Mouse (Mus musculus) layer of hippocampus, adult 9-10 months (tissue): ENCODE measurements around the gene Crebrf.

Experiments used
- DNase-seq: peaks from one replicate; pipeline ENCODE4 v3.0.0; 2022; ENCODE audit warnings: low spot score

Crebrf gene

GRCm38 (mm10) chr17:26779471-26779870, 64.0 kb downstream of the Crebrf start:
- no peak for DNase-seq

DNA sequence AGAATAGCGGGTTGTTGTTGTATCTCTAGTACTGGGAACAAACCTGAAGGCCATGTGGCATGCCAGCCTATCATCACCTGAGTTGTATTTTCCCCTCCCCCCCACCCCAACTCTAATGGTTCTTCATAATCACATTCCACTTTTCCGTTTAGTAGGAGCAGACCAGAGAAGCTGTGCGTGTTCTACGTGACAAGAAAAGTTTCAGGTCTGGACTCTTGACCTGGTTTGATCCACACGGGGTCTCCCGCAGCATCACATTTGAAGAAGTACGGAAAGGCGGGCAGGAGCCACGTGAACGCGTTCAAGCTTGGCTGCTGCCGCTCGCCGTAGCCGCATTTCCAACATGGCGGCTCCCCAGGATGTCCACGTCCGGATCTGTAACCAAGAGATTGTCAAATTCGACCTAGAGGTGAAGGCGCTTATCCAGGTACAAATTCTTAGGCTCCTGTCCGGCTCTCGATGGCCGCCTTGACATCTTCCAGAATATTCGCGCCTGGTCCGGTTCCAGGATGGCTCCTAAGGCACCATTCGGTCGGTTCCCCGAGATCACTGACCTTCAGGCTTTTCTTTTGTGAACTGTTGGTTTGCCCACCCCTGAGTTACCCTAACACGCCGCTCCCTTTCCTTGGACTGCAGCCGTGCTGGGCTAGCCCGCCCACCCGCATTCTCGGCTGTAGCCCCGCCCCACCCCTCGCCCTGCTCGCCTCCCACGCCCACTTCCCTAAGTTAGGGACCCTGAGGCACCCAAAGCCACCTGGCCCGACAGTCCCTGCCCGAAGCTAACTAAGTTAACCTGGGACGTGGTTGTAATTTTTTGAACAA, 65.5 kb downstream of the Crebrf start, which contains the start of gene Bnip1:
Gene Bnip1 (plus strand): TSS at position 317 of the 822 bp plus-strand sequence.
- DNase-seq, result peak; percentile 48

DNA sequence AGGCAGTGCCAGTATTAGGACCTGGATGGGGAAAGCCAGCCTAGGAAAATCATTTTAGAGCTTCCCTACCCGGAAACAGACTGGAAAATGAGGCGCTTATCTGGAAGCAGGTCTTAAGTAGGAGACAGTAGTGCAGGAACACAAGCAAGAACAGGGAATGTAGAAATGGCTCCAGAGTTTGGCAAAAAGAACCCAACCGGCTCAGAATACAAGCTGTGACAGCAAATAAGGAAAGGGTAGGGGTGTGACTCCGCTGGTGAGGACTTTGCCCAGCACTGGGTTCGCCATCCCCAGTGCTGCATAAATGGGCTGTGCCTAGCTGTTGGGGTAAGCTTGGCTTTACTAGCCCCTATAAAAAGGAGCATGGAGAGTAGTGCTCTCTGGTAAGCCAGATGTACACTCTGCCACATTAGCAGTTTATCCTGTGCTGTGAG, 66.2 kb downstream of the Crebrf start:
- DNase-seq, result no peak

DNA sequence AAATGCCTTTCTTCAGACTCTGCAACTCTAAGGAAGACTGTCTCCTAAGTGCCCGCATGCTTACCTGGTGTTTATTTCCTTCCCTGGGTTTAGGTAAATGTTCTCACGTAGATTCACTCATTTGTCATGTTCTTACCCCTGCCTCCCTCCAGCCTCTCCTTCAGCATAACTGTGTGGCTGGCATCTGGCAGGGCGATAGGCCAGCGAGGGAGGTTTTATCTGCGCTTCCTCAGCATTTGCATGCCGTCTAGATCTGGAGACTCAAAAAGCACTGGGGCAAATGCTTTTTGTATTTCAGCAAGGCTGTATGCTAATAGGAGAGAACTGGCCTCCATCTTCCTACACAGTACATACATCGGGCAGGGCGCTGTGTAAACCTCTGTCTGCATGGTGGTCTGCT, 69.1 kb downstream of the Crebrf start:
- DNase-seq, result no peak

DNA sequence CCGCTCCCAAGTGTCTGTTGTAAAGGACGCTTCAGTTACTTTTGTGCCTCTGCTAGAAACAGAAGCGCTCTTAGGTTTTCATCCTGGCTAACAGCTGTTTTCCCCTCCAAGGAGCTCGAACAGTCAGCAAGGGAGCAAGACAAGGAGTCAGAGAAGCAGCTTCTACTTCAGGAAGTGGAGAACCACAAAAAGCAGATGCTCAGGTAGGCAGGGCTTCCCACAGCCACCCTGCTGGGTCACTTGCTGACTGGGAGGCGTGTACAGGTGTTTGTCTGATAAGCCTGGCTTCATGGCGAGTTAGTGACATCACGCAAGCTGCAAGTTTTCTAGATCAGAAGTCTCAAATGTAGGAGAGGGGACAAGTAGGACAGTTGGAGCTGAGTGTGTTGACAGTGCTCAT, 71.1 kb downstream of the Crebrf start:
- DNase-seq, result no peak

DNA sequence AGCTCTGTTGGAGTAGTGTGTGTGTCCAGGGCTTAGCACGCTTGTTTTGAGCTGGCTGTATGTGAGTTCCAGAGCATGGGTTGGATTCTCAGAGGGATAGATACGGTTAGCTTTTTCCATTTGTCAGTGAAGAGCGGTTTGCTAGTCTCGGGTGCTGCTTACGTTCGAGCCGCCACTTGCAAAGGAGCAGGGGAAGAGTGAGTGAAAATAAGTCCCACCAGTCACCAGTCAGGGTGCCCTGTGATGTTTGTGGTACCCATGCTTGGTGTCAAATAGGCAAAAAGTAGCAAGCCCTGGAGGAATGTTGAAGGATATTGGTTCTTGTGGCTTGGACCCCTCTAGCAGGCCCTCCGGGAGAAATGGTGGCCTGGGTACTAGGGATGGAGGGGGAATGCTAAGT, 73.5 kb downstream of the Crebrf start:
- no peak for DNase-seq

GRCm38 (mm10) chr17:26789460-26790268, 74.2 kb downstream of the Crebrf start:
- no peak for DNase-seq

DNA sequence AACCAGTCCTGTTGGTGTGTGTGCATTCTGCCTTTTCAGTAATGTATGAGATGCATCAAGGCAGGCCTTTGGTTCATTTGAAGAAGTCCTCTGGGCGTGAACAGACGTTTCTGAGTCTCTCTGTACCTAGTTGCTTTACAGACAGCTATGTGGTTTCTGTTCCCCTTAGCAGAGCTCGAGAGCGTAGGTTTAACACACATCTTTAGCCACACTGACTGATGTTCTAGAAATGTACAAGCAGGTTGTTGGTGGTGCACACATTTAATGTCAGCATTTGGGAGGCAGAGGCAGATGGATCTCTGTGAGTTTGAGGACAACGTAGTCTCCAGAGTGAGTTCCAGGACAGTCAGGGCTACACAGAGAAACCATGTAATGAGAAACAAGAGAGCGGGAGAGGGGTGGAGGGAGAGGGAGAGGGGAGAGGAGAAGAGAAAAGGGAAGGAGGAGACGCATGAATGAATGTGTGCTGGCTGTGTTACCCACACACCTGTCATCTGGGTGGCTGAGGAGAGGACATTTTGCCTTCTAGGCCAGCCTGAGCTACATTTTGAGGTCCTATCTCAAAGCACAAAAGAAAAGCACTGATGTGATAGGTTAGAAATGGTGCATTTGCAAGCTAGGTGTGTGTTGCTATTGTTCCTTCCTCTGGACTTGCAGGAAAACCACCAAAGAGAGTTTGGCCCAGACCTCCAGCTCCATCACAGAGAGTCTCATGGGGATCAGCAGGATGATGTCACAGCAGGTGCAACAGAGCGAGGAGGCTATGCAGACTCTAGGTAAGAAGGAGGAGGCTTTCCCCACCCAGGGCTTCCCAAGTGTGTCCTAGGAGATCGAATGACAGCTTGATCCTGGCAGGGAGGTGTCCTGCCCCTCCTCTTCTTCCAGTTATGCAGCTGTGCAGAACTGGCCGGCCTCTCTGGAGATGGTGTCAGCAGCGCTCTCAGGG, 75.1 kb downstream of the Crebrf start:
- no peak for DNase-seq

DNA sequence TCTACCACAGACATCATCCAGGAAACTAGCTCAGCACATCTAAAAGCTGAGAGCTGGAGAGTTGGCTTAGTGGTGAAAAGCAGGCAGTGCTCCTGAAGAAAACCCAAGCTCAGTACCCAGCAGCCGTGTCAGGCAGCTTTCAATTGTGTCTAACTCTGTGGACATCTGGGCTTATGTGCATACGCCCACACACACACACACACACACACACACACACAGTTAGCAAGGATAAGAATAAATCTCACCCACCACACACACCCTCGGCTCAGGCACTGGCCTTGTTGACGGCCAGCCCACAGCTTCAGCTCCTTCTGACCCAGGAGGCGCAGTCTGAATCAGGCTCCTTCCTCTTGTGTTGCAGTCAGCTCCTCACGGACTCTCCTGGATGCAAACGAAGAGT, 76.1 kb downstream of the Crebrf start:
- no peak for DNase-seq

DNA sequence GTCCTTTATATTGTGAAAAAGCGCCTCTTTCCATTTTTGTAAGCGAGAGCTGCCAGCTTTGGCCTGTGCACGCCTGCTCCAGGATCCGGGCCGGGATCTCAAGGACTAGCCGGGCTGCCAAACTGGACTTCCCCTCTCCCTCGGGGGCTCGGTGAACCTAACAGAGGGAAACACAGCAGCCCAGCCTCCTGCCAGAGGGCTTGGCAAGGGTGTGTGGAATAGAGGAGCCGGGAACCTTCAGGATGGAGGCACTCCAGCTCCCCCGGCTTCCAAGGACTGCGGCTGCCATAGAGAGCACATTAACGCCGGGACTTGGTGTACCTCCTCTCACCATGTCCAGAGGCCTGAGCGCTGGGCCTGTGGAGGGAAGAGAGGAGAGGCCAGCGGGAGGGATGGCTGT, 76.6 kb downstream of the Crebrf start:
- DNase-seq, result no peak

GRCm38 (mm10) chr17:26793068-26793765, 77.8 kb downstream of the Crebrf start:
- DNase-seq, result no peak

GRCm38 (mm10) chr17:26794744-26795143, 79.3 kb downstream of the Crebrf start:
- no peak for DNase-seq

DNA sequence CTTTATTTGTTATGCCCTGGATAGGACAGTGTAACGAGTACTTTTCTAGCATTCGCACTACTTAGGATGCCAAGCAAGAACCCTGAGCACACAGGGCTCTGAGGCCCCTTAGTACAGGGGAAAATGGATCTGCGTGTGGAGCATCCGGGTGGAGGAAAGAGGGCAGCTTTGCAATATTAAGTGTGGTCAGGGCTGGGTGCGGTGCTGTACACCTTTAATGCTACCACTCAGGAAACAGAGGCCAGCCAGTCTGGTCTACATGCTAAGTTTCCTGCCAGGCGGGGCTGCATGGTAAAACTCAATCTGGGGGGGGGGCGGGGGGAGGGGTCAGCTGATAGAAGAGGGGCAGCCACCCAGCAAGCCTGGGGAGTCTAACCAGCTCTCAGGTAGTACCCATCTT, 79.9 kb downstream of the Crebrf start:
- no peak for DNase-seq

DNA sequence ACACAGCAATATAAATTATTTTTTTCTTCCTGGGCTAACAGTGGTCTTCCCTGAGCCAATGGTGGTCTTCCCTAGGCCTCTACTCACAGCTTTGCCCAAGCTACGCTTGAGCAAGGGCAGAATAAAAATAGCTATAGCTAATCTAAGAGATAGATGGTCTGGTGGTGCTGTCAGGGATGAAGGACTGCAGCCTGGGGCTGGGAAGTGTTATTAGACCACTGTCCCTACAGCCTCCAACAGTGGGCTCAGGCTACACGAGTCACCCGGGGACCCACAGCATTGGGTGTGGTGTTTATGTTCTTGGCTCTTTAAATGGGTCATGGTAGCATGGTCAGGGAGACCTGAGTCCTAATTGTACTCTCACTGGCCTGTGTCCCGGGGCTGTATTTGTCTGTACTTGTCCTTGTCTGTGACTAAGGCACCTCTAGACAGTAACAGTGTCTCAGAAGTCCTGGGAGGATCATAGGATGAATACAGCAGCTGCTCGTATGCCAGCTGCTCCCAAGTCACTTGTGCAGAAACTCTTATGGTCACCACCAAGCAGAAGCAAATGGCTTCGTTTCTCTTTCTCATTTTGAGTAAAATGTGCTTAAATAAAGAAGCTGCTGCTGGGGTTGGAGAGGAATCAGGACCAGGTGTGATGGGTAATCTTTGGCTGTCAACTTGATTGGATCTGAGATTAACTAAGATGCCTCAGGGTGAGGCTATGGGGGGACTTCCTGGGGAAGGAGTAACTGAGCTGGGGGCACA, 82.1 kb downstream of the Crebrf start:
- DNase-seq, result no peak

DNA sequence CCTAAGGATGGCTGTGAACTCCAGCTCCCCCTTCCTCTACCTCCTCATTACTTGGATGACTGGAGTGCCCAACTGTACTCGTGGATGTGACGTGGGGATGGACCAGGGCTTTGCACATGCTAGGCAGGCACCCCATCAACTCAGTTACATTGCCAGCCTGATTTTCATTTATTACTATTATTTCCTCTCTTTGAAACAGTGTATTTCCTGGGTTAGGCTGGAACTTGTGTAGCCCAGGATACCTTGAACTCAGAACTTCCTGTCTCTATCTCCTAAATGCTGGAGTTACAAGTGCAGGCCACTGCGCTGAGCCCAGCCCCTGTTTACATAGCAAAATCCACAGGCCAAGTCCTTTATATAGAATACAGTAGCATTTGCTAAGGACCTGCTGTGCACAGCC, 87.4 kb downstream of the Crebrf start:
- DNase-seq, result no peak

GRCm38 (mm10) chr17:26812607-26813006, 97.2 kb downstream of the Crebrf start:
- DNase-seq, result no peak

GRCm38 (mm10) chr17:26813497-26813896, 98.0 kb downstream of the Crebrf start:
- DNase-seq, result no peak

DNA sequence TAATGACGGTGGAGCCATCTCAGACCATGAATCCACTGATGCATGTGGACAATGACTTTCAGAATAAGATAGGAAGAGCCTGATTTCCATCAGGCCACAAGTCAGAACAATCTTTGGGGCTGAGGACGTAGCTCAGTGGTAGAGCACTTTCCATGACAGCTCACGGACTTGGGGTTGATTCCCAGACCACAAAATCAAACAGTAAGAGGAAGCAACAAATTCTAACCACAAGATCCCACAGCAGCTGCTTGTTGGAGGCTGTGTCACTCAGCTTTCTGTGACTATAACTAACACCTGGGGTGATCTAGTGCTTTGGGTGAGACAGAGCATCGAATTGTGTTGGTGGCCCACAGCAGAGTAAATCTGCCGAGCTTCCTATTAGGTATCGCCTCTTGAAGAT, 101.4 kb downstream of the Crebrf start:
- DNase-seq, result no peak

DNA sequence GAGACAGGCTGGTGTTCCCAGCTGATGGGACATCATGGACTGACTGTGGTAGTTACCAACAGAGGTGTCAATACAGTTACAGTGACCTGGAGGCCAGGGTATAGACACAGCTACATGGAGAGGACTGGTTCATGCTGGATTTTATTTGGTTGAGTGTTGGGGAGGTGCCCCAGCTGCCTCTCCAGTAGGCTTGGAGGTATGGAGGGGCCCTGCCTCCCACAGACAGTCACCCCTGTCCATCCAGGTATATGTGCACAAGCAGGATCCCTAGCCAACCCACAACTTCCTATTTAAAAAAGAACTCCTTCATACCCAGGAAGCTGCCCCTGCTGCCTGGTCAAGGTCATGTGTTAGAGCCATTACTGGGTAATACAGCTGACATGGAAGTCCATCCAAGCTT, 102.3 kb downstream of the Crebrf start:
- DNase-seq, result no peak

- DNase-seq, result no peak
Measured at GRCm38 (mm10) chr17:26826131-26826530, 110.7 kb downstream of the Crebrf start.
